Comparison of ENCODE assay signal across 8 mouse cellular contexts in the genomic region with DNA sequence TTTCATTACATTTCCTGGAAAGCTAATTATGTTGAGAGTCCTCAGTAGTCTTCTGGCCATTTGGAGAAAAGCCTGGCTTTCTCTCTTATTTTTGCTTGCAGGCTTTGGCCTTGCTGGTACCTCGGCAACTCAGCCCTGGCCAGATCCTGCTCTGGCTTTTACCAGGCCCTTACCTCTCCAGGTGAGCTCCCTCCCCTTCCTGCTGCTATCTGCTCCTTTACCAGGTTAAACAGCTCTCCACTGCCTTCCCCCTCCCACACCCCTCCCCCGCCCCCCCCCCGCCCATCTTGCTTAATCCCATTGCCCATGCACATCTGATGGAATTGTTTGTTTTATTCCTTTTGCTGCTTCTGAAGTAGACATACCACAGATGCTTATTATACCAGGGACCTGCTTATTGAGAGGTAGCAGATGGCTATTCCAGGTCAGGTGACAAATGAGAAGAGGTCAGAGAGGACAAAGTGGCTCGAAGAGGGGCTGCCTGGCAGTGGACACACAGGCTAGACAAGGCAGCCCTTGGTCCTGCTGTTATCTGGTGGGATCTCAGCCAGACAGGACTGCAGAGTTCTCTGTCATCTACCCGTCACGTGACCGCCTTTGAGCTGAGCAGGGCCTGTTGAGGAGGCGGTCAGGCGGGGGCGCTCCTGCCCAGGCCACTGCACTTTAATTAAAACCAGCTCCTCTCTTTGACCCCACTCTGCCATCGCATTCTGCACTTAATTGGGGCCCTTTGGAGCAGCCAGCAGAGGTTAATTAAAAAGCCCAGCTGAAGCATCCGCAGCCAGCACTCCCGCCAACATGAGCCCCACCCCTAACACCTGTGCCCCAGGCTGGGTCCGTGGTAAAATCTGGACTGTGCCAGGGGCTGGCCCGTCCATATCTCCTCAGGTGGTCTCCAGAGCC. TPM values are rescaled to one million over a fixed set of nuclear protein-coding genes. Genes with fewer than 3 reads are reported as not detected.
DNase-seq lines count a peak whose midpoint lies in the region; ATAC-seq lines count a peak whose summit lies in the region.
"Had no signal": no experiment of that assay in that cellular context is flagged by ENCODE, and none has a peak within 500 bp of the region (broad histone marks: within the 10 kb centered on the region; RNA-seq: fewer than 3 reads in every experiment).

No protein-coding gene starts in this region.

- H3K27ac ChIP-seq in intestine, embryonic 14.5 days (ENCODE audit: low read depth) = no peak overlapping the region
- H3K27ac ChIP-seq in midbrain, embryonic 10.5 days (replicated peaks) = 0 out of 2 replicates have a peak overlapping the region, but pooled peaks have one; percentile 11

- 4% methylated on average over 15 of the region's 15 CpGs for WGBS in intestine, embryonic 14.5 days
- WGBS in midbrain, embryonic 10.5 days = 5% methylated on average over 15 of the region's 15 CpGs

- H3K4me2 ChIP-seq in intestine, embryonic 14.5 days (ENCODE audit: low read length) = no peak overlapping the region

- no peaks in the 10 kb centered on the region; the same call in 1 of the 2 replicates for H3K4me1 ChIP-seq in intestine, embryonic 14.5 days (replicated peaks; ENCODE audit: control insufficient read depth, insufficient read depth, low read length)
- H3K4me1 ChIP-seq in midbrain, embryonic 10.5 days = peaks cover 34% of the 10 kb centered on the region

- ATAC-seq in intestine, embryonic 14.5 days (replicated peaks; ENCODE audit: low FRiP score, low TSS enrichment, low read depth) = peak; percentile 77

- H3K9me3 ChIP-seq in intestine, embryonic 14.5 days (ENCODE audit: control insufficient read depth, low read length) = no peaks in the 10 kb centered on the region
- H3K9me3 ChIP-seq in midbrain, embryonic 10.5 days (replicated peaks) = no peaks in the 10 kb centered on the region

- no peak overlapping the region for H3K4me3 ChIP-seq in intestine, embryonic 14.5 days (ENCODE audit: low read depth, low read length)
- H3K4me3 ChIP-seq in midbrain, embryonic 10.5 days = 0 out of 2 replicates have a peak overlapping the region, but pooled peaks have one; percentile 9

- peak; percentile 63 to 64 for DNase-seq in adrenal gland, adult 18-20 months (ENCODE audit: low spot score in 2 of 2)
- peak; percentile 84 to 90 for DNase-seq in cerebellum, postnatal 25 days
- DNase-seq in gastrocnemius, postnatal 10 days = peak; percentile 50
- peak; percentile 64 for DNase-seq in intestine, embryonic 14.5 days (ENCODE audit: low spot score)
- peak; percentile 91 for DNase-seq in left cerebral cortex, postnatal 4 days
- peak; percentile 73 for DNase-seq in midbrain, embryonic 10.5 days (ENCODE audit: low spot score)
- peak; percentile 28 to 31 for DNase-seq in spleen, postnatal 14 days (ENCODE audit: low spot score in 2 of 2)

- no peaks in the 10 kb centered on the region for H3K27me3 ChIP-seq in intestine, embryonic 14.5 days (replicated peaks; ENCODE audit: control insufficient read depth, insufficient read depth, low read length)
- peaks cover 60% of the 10 kb centered on the region for H3K27me3 ChIP-seq in midbrain, embryonic 10.5 days (ENCODE audit: low read depth, poor library complexity, severe bottlenecking)

- H3K36me3 ChIP-seq in intestine, embryonic 14.5 days (ENCODE audit: control insufficient read depth, insufficient read depth, low read length) = no peaks in the 10 kb centered on the region
- H3K36me3 ChIP-seq in midbrain, embryonic 10.5 days = no peaks in the 10 kb centered on the region

- no peak overlapping the region for H3K9ac ChIP-seq in intestine, embryonic 14.5 days (ENCODE audit: low read length)

- intact Hi-C loops in left cerebral cortex, postnatal 4 days (cut with DNase I) = no loop called here

RNA-seq across cellular contexts. Expression of a gene that starts 10.7 kb away (rescaled TPM):
- total RNA-seq in adrenal gland, adult 18-20 months (2021) = 100 to 1,000 TPM; 407 to 488 TPM
- 100 to 1,000 TPM; 222 to 228 TPM for total RNA-seq in gastrocnemius, postnatal 10 days (2021)
- 618 and 641 TPM in 2 replicates for polyA plus RNA-seq in intestine, embryonic 14.5 days (2014; fragmentation: Nextera tagmentation; extraction: Ambion mirVana)
- 100 to 1,000 TPM; 389 TPM for total RNA-seq in left cerebral cortex, postnatal 4 days (2021)
- polyA plus RNA-seq in midbrain, embryonic 10.5 days (2016; fragmentation: Nextera tagmentation; extraction: Ambion mirVana) = 633 and 659 TPM in 2 replicates

RNA-seq across cellular contexts. Expression of a gene that starts 30.7 kb away (rescaled TPM):
- total RNA-seq in adrenal gland, adult 18-20 months (2021) = 10 to 100 TPM; 20.4 to 27.1 TPM
- total RNA-seq in gastrocnemius, postnatal 10 days (2021) = 1 to 10 TPM; 6.1 to 6.3 TPM
- 29.9 and 33.5 TPM in 2 replicates for polyA plus RNA-seq in intestine, embryonic 14.5 days (2014; fragmentation: Nextera tagmentation; extraction: Ambion mirVana)
- 10 to 100 TPM; 15.5 to 18.6 TPM for total RNA-seq in left cerebral cortex, postnatal 4 days (2021)
- 46.8 and 52.2 TPM in 2 replicates for polyA plus RNA-seq in midbrain, embryonic 10.5 days (2016; fragmentation: Nextera tagmentation; extraction: Ambion mirVana)

RNA-seq across cellular contexts. Expression of a gene that starts 36.5 kb away (rescaled TPM):
- 10 to 100 TPM; 50.6 to 58.9 TPM for total RNA-seq in adrenal gland, adult 18-20 months (2021)
- 10 to 100 TPM; 36.7 to 38.0 TPM for total RNA-seq in gastrocnemius, postnatal 10 days (2021)
- polyA plus RNA-seq in intestine, embryonic 14.5 days (2014; fragmentation: Nextera tagmentation; extraction: Ambion mirVana) = 107 and 117 TPM in 2 replicates
- total RNA-seq in left cerebral cortex, postnatal 4 days (2021) = 10 to 100 TPM; 28.8 to 33.5 TPM
- polyA plus RNA-seq in midbrain, embryonic 10.5 days (2016; fragmentation: Nextera tagmentation; extraction: Ambion mirVana) = 116 and 131 TPM in 2 replicates

RNA-seq across cellular contexts. Expression of a gene that starts 46.8 kb away (rescaled TPM):
- total RNA-seq in adrenal gland, adult 18-20 months (2021) = 10 to 100 TPM; 57.3 to 71.5 TPM
- 10 to 100 TPM; 20.8 to 22.0 TPM for total RNA-seq in gastrocnemius, postnatal 10 days (2021)
- polyA plus RNA-seq in intestine, embryonic 14.5 days (2014; fragmentation: Nextera tagmentation; extraction: Ambion mirVana) = 142 and 143 TPM in 2 replicates
- total RNA-seq in left cerebral cortex, postnatal 4 days (2021) = 100 to 1,000 TPM in 1 of 2 experiments, 10 to 100 TPM in 1; 93.9 to 107 TPM
- 98.5 and 115 TPM in 2 replicates for polyA plus RNA-seq in midbrain, embryonic 10.5 days (2016; fragmentation: Nextera tagmentation; extraction: Ambion mirVana)

RNA-seq across cellular contexts. Expression of a gene that starts 51.8 kb away (rescaled TPM):
- total RNA-seq in adrenal gland, adult 18-20 months (2021) = not detected
- not detected for total RNA-seq in gastrocnemius, postnatal 10 days (2021)
- polyA plus RNA-seq in intestine, embryonic 14.5 days (2014; fragmentation: Nextera tagmentation; extraction: Ambion mirVana) = not detected in 2 replicates
- not detected for total RNA-seq in left cerebral cortex, postnatal 4 days (2021)
- polyA plus RNA-seq in midbrain, embryonic 10.5 days (2016; fragmentation: Nextera tagmentation; extraction: Ambion mirVana) = 5.3 and 8.7 TPM in 2 replicates
- polyA plus RNA-seq: large intestine, adult 2 months had no signal

Comparison
In these comparisons a context has a peak if more than half of its experiments do, and no peak if none do; other contexts are left out.
1. DNase-seq: peak in every context shown above with its lines; median percentile 91 in left cerebral cortex, postnatal 4 days; 87 in cerebellum, postnatal 25 days; 73 in midbrain, embryonic 10.5 days; 64 in intestine, embryonic 14.5 days; 64 in adrenal gland, adult 18-20 months; 50 in gastrocnemius, postnatal 10 days; 30 in spleen, postnatal 14 days.